Mouse (Mus musculus): Measurements from ENCODE around the gene Mrpl17. TPM values are rescaled to one million over a fixed set of nuclear protein-coding genes. Genes with fewer than 3 reads are reported as not detected.
"Not testable (repeated sequence)": the region's sequence is repeated elsewhere in the genome, so short reads cannot be mapped to it uniquely, and the experiment has no call there.

Gene Mrpl17
- 247 and 307 TPM in 2 replicates for polyA plus RNA-seq (2012; rRNA removed)
- 315 and 337 TPM in 2 replicates for polyA plus RNA-seq (2014; fragmentation: Nextera tagmentation; extraction: Ambion mirVana)

DNA sequence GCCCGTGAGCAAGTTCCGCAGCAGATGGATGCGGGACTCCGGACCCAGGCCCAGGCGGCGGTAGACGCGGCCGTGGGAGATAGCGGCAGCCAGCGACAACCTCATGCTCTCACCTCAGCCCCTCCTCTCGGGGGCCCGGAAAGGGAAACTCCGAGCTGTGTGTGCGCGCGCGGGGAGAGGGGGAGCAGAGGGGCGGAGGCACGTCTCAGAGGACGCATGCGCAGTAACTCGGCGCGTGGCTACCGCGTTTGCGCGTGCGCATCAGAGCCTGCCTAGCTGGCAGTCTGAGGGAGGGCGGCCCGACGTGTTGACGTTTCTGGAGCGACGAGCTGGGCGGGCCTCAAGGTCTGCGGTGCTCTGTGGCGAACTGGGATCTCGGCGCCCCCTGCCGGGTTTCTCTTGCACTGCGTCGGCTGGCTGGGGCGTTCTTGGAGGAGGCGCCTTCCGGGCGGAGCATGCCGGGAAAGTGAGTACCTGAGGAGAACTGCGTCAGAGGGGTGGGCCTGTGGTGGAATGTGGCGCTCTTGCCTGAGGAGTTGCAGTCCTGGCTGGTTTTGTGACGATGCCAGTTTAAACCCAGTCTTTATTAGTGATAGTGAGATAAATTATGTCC, at the start of gene Mrpl17:
Gene Mrpl17 (minus strand): TSS at position 223 of the 613 bp plus-strand sequence.
- ATAC-seq (ENCODE audit: low FRiP score, low read depth) (peak; percentile 99), DNase-seq (ENCODE audit: low spot score) (peak; percentile 98)
- Histone ChIP-seq H3K36me3 (ENCODE audit: control insufficient read depth, insufficient read depth, low read length) (peaks cover 20% of the 10 kb centered on the region), H3K27me3 (ENCODE audit: control insufficient read depth, insufficient read depth, low read length) (no peaks in the 10 kb centered on the region), H3K4me3 (replicated peaks; ENCODE audit: low read length) (peak within 1 kb of the TSS; percentile 92), H3K4me2 (replicated peaks; ENCODE audit: low read depth, low read length, severe bottlenecking) (peak within 1 kb of the TSS; percentile 72), H3K9me3 (ENCODE audit: control insufficient read depth, low read length) (no peaks in the 10 kb centered on the region), H3K9ac (ENCODE audit: low read depth, low read length, severe bottlenecking) (peak within 1 kb of the TSS; percentile 97), H3K4me1 (ENCODE audit: control insufficient read depth, insufficient read depth, low read length) (peaks cover 7% of the 10 kb centered on the region), H3K27ac (replicated peaks; ENCODE audit: low read depth, low read length) (peak within 1 kb of the TSS; percentile 94)
- peak; percentile 85; the same call in 1 of the 2 replicates for TF ChIP-seq POLR2A (IDR thresholded peaks at IDR 0.05; ENCODE audit: borderline replicate concordance, extremely low read depth, insufficient read depth, insufficient read length)
- WGBS, result under 1% methylated on average over 36 of the region's 52 CpGs

DNA sequence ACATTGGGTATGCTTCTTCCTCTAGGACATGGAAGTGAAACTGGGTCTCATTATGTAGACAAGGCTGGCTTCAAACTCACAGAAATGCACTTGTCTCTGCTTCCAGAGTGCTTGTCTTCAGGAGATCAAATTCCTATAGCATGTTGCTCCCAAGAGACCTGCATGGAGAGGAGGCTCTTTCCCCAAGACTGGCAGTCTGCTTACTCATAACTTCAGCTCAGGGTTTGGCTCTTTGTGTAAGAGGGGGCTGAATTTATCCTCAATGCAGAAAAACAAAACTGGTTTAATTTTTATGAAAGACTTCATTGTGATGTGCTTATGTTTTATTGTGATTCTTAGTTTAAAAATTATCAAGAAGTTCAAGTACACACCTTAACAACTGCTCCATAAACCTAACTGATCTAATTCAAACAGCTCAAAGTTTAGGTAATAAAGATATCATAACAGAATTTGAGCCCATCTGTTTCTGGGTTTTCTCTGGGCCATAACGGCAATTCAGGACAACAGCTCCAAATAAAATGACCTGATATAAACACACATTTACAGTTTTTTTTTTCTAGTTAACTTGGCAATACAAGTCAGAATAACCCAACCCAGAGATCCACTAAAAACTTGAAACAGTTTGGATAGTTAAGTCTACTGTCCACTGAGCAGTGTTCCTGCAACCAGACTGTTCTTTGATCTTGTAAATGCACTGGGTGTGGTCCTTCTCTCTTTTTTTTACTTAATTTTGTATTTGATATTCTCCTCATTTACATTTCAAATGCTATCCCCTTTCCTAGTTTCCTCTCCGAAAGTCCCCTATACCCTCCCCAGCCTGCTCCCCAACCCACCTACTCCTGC, 45.0 kb upstream of the Mrpl17 start:
- not testable (repeated sequence) for H3K4me1 ChIP-seq (ENCODE audit: control insufficient read depth, insufficient read depth, low read length); H3K27me3 ChIP-seq (ENCODE audit: control insufficient read depth, insufficient read depth, low read length); H3K4me2 ChIP-seq (replicated peaks; ENCODE audit: low read depth, low read length, severe bottlenecking); DNase-seq (ENCODE audit: low spot score); H3K9ac ChIP-seq (ENCODE audit: low read depth, low read length, severe bottlenecking); H3K36me3 ChIP-seq (ENCODE audit: control insufficient read depth, insufficient read depth, low read length); H3K9me3 ChIP-seq (ENCODE audit: control insufficient read depth, low read length); H3K27ac ChIP-seq (replicated peaks; ENCODE audit: low read depth, low read length); H3K4me3 ChIP-seq (replicated peaks; ENCODE audit: low read length); ATAC-seq (ENCODE audit: low FRiP score, low read depth)
- WGBS, result no CpG with 5 or more reads among the region's 2 CpGs

DNA sequence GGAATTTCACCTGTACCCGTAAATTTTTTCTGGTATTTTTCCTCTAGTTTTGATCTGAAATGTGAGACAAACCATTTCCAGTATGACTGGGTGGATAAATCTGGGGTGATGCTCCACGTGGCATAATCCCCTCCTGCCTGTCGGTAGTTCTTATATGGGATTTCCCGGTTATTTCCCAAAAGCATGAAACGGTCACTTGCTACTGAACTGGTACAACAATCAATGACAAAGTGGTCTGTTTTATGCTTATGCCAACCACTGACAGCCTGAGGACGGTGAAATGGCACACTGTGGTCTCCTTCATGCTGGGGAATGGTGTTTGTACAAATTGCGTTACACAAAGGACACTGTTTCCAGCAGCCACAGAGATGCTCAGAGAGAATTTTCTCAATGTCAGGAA, 13.4 kb upstream of the Mrpl17 start:
- no peak overlapping the region for H3K9ac ChIP-seq (ENCODE audit: low read depth, low read length, severe bottlenecking)
- H3K27me3 ChIP-seq (ENCODE audit: control insufficient read depth, insufficient read depth, low read length), result no peaks in the 10 kb centered on the region
- no peak for TF ChIP-seq POLR2A (IDR thresholded peaks at IDR 0.05; ENCODE audit: borderline replicate concordance, extremely low read depth, insufficient read depth, insufficient read length)
- no peak overlapping the region for H3K27ac ChIP-seq (replicated peaks; ENCODE audit: low read depth, low read length)
- no peak for ATAC-seq (ENCODE audit: low FRiP score, low read depth)
- 75% methylated on average over 7 of the region's 7 CpGs for WGBS
- no peaks in the 10 kb centered on the region for H3K36me3 ChIP-seq (ENCODE audit: control insufficient read depth, insufficient read depth, low read length)
- no peaks in the 10 kb centered on the region for H3K4me1 ChIP-seq (ENCODE audit: control insufficient read depth, insufficient read depth, low read length)
- no peak overlapping the region for H3K4me3 ChIP-seq (replicated peaks; ENCODE audit: low read length)
- DNase-seq (ENCODE audit: low spot score), result no peak
- no peak overlapping the region for H3K4me2 ChIP-seq (replicated peaks; ENCODE audit: low read depth, low read length, severe bottlenecking)
- no peaks in the 10 kb centered on the region for H3K9me3 ChIP-seq (ENCODE audit: control insufficient read depth, low read length)

DNA sequence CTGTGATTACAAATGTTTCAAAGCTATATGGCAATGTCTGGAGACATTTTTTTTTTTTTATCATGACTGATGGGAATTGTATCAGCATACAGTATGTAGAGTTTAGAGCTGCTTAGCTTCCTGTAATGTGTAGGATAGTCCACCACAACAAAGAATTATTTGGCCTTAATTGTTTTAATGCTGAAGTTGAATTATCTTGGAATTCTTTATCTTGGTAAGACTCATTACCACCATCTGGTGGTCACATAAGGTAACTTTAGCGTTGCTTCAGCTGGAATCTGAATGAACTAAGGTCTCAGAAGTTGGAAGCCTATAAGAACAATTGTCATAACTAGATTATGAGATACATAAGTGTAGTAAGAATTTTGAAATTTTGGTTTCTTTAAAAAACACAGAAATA, 7.6 kb upstream of the Mrpl17 start:
- Histone ChIP-seq H3K9me3 (ENCODE audit: control insufficient read depth, low read length) (no peaks in the 10 kb centered on the region), H3K9ac (ENCODE audit: low read depth, low read length, severe bottlenecking) (no peak overlapping the region), H3K4me3 (replicated peaks; ENCODE audit: low read length) (no peak overlapping the region), H3K27me3 (ENCODE audit: control insufficient read depth, insufficient read depth, low read length) (no peaks in the 10 kb centered on the region), H3K4me2 (replicated peaks; ENCODE audit: low read depth, low read length, severe bottlenecking) (no peak overlapping the region), H3K36me3 (ENCODE audit: control insufficient read depth, insufficient read depth, low read length) (no peaks in the 10 kb centered on the region), H3K27ac (replicated peaks; ENCODE audit: low read depth, low read length) (no peak overlapping the region), H3K4me1 (ENCODE audit: control insufficient read depth, insufficient read depth, low read length) (no peaks in the 10 kb centered on the region)
- ATAC-seq (ENCODE audit: low FRiP score, low read depth) (no peak), DNase-seq (ENCODE audit: low spot score) (peak; percentile 58)
- TF ChIP-seq POLR2A (IDR thresholded peaks at IDR 0.05; ENCODE audit: borderline replicate concordance, extremely low read depth, insufficient read depth, insufficient read length), result no peak
- 4% methylated on average over 1 of the region's 1 CpGs for WGBS

DNA sequence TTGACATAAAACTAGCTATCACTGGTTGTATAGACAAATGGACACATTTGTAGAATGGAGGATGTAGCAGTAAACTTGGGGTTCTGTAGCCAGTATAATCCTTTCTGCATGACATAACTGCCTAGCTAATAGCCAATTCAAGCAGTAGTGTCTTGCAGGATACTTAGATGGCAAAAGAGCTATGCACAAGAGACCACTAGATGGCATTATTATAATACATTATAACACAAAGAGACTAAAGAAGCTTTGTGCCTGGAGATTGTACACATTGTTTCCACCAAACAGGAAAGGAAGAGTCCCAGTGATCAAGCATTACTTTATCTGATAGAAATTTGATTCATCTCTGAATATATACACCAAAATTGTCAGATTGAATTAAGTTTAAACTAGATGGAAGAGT, 5.8 kb upstream of the Mrpl17 start:
- Histone ChIP-seq H3K9ac (ENCODE audit: low read depth, low read length, severe bottlenecking) (no peak overlapping the region), H3K4me3 (replicated peaks; ENCODE audit: low read length) (no peak overlapping the region), H3K9me3 (ENCODE audit: control insufficient read depth, low read length) (no peaks in the 10 kb centered on the region), H3K27me3 (ENCODE audit: control insufficient read depth, insufficient read depth, low read length) (no peaks in the 10 kb centered on the region), H3K4me2 (replicated peaks; ENCODE audit: low read depth, low read length, severe bottlenecking) (no peak overlapping the region), H3K27ac (replicated peaks; ENCODE audit: low read depth, low read length) (no peak overlapping the region), H3K4me1 (ENCODE audit: control insufficient read depth, insufficient read depth, low read length) (no peaks in the 10 kb centered on the region), H3K36me3 (ENCODE audit: control insufficient read depth, insufficient read depth, low read length) (no peaks in the 10 kb centered on the region)
- DNase-seq (ENCODE audit: low spot score), result no peak
- no peak for ATAC-seq (ENCODE audit: low FRiP score, low read depth)
- TF ChIP-seq POLR2A (IDR thresholded peaks at IDR 0.05; ENCODE audit: borderline replicate concordance, extremely low read depth, insufficient read depth, insufficient read length), result no peak
